Mouse (Mus musculus): ENCODE data around the gene Cds1.

- TF ChIP-seq CTCF (IDR thresholded peaks at IDR 0.05) (no peak), EP300 (IDR thresholded peaks at IDR 0.05; ENCODE audit: insufficient read depth, low read depth, low read length) (no peak), POLR2A (IDR thresholded peaks at IDR 0.05; ENCODE audit: insufficient read depth, low read depth, low read length) (no peak)
These were observed 87.3 kb downstream of the Cds1 start for GRCm38 (mm10) chr5:101852116-101852680.

Data from heart, adult 2 months (tissue).